In genomic region chr15:80131421-80131820, GRCm38 (mm10) we compare ENCODE assay signal across 19 mouse cellular contexts. TPM values are rescaled to one million over a fixed set of nuclear protein-coding genes. Genes with fewer than 3 reads are reported as not detected.
DNase-seq lines count a peak whose midpoint lies in the region; ATAC-seq and TF ChIP-seq lines count a peak whose summit lies in the region.
"Had no signal": no experiment of that assay in that cellular context is flagged by ENCODE, and none has a peak within 500 bp of the region (broad histone marks: within the 10 kb centered on the region; RNA-seq: fewer than 3 reads in every experiment).

No protein-coding gene starts in this region.

- ATAC-seq in liver, embryonic 11.5 days (replicated peaks; ENCODE audit: low FRiP score), result no peak
- ATAC-seq: inflammation-experienced regulatory T-cells, adult 6 months; midbrain, embryonic 16.5 days had no signal

- peaks cover 3% of the 10 kb centered on the region; the same call in 1 of the 2 replicates for H3K36me3 ChIP-seq in liver, embryonic 11.5 days (ENCODE audit: control insufficient read depth, insufficient read depth, low read length)
- H3K36me3 ChIP-seq: embryonic facial prominence, embryonic 12.5 days had no signal

- peak overlapping the region; percentile 95 for H3K27ac ChIP-seq in liver, embryonic 11.5 days (ENCODE audit: low read depth, low read length)
- H3K27ac ChIP-seq in layer of hippocampus, adult 2 months, result no peak overlapping the region
- H3K27ac ChIP-seq: embryonic facial prominence, embryonic 12.5 days; gastrocnemius, adult 2 months; hindbrain, embryonic 12.5 days; kidney, embryonic 15.5 days; left cerebral cortex, adult 2 months; limb, embryonic 13.5 days had no signal

- peak; percentile 48 for DNase-seq in left cerebral cortex, postnatal 4 days
- no peak for DNase-seq in left cerebral cortex, adult 8-10 months (ENCODE audit: low spot score in 2 of 2)
- peak; percentile 67 for DNase-seq in cerebellum, adult 8-10 months
- no peak for DNase-seq in liver, embryonic 11.5 days (ENCODE audit: low spot score)
- DNase-seq in layer of hippocampus, adult 2 months (ENCODE audit: low spot score in 2 of 2), result no peak
- DNase-seq in yolk sac, embryonic 10.5 days (ENCODE audit: low spot score), result no peak
- DNase-seq in layer of hippocampus, adult 8-10 months (ENCODE audit: low spot score in 2 of 2), result no peak
- DNase-seq: B cell, adult 2 months; gastrocnemius, adult 2 months; heart, adult 18-20 months; retina, postnatal 1 day; thymus, postnatal 36 days had no signal

- 60% methylated on average over 6 of the region's 6 CpGs for WGBS in liver, embryonic 11.5 days

- intact Hi-C loops in left cerebral cortex, postnatal 4 days (cut with DNase I), result no loop called here

- peak overlapping the region; percentile 56 for H3K9ac ChIP-seq in liver, embryonic 11.5 days (ENCODE audit: low read depth, low read length)
- H3K9ac ChIP-seq: embryonic facial prominence, embryonic 12.5 days; hindbrain, embryonic 12.5 days; kidney, embryonic 15.5 days; limb, embryonic 13.5 days had no signal

- peaks cover 50% of the 10 kb centered on the region for H3K4me1 ChIP-seq in liver, embryonic 11.5 days (replicated peaks; ENCODE audit: control insufficient read depth, insufficient read depth, low read length)

- TF ChIP-seq CTCF in layer of hippocampus, adult 2 months (conservative IDR thresholded peaks at IDR 0.05), result no peak

- H3K4me2 ChIP-seq in liver, embryonic 11.5 days, result peak overlapping the region; percentile 56
- H3K4me2 ChIP-seq: embryonic facial prominence, embryonic 12.5 days; hindbrain, embryonic 12.5 days; kidney, embryonic 15.5 days; limb, embryonic 13.5 days had no signal

- H3K27me3 ChIP-seq in liver, embryonic 11.5 days (replicated peaks; ENCODE audit: control insufficient read depth, insufficient read depth, low read length), result no peaks in the 10 kb centered on the region
- H3K27me3 ChIP-seq: embryonic facial prominence, embryonic 12.5 days; hindbrain, embryonic 12.5 days; kidney, embryonic 15.5 days; limb, embryonic 13.5 days had no signal

- no peaks in the 10 kb centered on the region for H3K9me3 ChIP-seq in liver, embryonic 11.5 days (ENCODE audit: control insufficient read depth, low read length)
- H3K9me3 ChIP-seq: embryonic facial prominence, embryonic 12.5 days; hindbrain, embryonic 12.5 days; kidney, embryonic 15.5 days; limb, embryonic 13.5 days had no signal

- H3K4me3 ChIP-seq in liver, embryonic 11.5 days (ENCODE audit: low read depth, low read length), result no peak overlapping the region
- no peak overlapping the region for H3K4me3 ChIP-seq in layer of hippocampus, adult 2 months
- H3K4me3 ChIP-seq: embryonic facial prominence, embryonic 12.5 days; gastrocnemius, adult 2 months; hindbrain, embryonic 12.5 days; kidney, embryonic 15.5 days; left cerebral cortex, adult 2 months; limb, embryonic 13.5 days had no signal

RNA-seq across cellular contexts. Expression of gene Tab1, which starts 1.5 kb away (rescaled TPM):
- 10 to 100 TPM; 27.7 to 36.2 TPM for total RNA-seq in left cerebral cortex, postnatal 4 days (2021)
- 10 to 100 TPM; 24.4 to 30.0 (median 26.9) TPM for total RNA-seq in left cerebral cortex, adult 8-10 months (2022)
- 25.9 and 28.7 TPM in 2 replicates for polyA plus RNA-seq in liver, embryonic 11.5 days (2014; fragmentation: Nextera tagmentation; extraction: Ambion mirVana)
- 10 to 100 TPM; 28.2 to 30.2 TPM for total RNA-seq in layer of hippocampus, adult 2 months (2021)
- 10 to 100 TPM; 27.3 to 29.5 (median 29.0) TPM for total RNA-seq in layer of hippocampus, adult 8-10 months (2022)

RNA-seq across cellular contexts. Expression of gene Rpl3, which starts 39.8 kb away (rescaled TPM):
- 100 to 1,000 TPM; 535 to 552 TPM for total RNA-seq in left cerebral cortex, postnatal 4 days (2021)
- total RNA-seq in left cerebral cortex, adult 8-10 months (2022), result 100 to 1,000 TPM; 506 to 560 (median 527) TPM
- polyA plus RNA-seq in liver, embryonic 11.5 days (2014; fragmentation: Nextera tagmentation; extraction: Ambion mirVana), result 1,449 and 1,469 TPM in 2 replicates
- total RNA-seq in layer of hippocampus, adult 2 months (2021), result 100 to 1,000 TPM; 558 to 583 TPM
- total RNA-seq in layer of hippocampus, adult 8-10 months (2022), result 100 to 1,000 TPM; 431 to 611 (median 527) TPM

RNA-seq across cellular contexts. Expression of gene Syngr1, which starts 40.3 kb away (rescaled TPM):
- 100 to 1,000 TPM; 175 to 191 TPM for total RNA-seq in left cerebral cortex, postnatal 4 days (2021)
- 100 to 1,000 TPM; 430 to 460 (median 440) TPM for total RNA-seq in left cerebral cortex, adult 8-10 months (2022)
- 32.2 and 38.6 TPM in 2 replicates for polyA plus RNA-seq in liver, embryonic 11.5 days (2014; fragmentation: Nextera tagmentation; extraction: Ambion mirVana)
- 100 to 1,000 TPM; 356 to 380 TPM for total RNA-seq in layer of hippocampus, adult 2 months (2021)
- 100 to 1,000 TPM; 383 to 406 (median 399) TPM for total RNA-seq in layer of hippocampus, adult 8-10 months (2022)

RNA-seq across cellular contexts. Expression of gene Mgat3, which starts 42.1 kb away (rescaled TPM):
- 10 to 100 TPM; 80.4 to 83.1 TPM for total RNA-seq in left cerebral cortex, postnatal 4 days (2021)
- total RNA-seq in left cerebral cortex, adult 8-10 months (2022), result 100 to 1,000 TPM; 118 to 134 (median 124) TPM
- polyA plus RNA-seq in liver, embryonic 11.5 days (2014; fragmentation: Nextera tagmentation; extraction: Ambion mirVana), result 2.5 and 2.7 TPM in 2 replicates
- 100 to 1,000 TPM; 109 to 115 TPM for total RNA-seq in layer of hippocampus, adult 2 months (2021)
- total RNA-seq in layer of hippocampus, adult 8-10 months (2022), result 100 to 1,000 TPM; 112 to 115 (median 114) TPM
- polyA plus RNA-seq: inflammation-experienced regulatory T-cells, adult 6 months had no signal

Comparison
In these comparisons a context has a peak if more than half of its experiments do, and no peak if none do; other contexts are left out.
1. DNase-seq: peak in left cerebral cortex, postnatal 4 days (single experiment) and cerebellum, adult 8-10 months (single experiment); none in left cerebral cortex, adult 8-10 months (0 of 2), liver, embryonic 11.5 days (single experiment), layer of hippocampus, adult 2 months (0 of 2), yolk sac, embryonic 10.5 days (single experiment) and layer of hippocampus, adult 8-10 months (0 of 2).